Mouse (Mus musculus): ENCODE results near the gene Gid4. TPM values are rescaled to one million over a fixed set of nuclear protein-coding genes. Genes with fewer than 3 reads are reported as not detected.

The Gid4 gene
- polyA plus RNA-seq, 1 experiment = 36.7 TPM

DNA sequence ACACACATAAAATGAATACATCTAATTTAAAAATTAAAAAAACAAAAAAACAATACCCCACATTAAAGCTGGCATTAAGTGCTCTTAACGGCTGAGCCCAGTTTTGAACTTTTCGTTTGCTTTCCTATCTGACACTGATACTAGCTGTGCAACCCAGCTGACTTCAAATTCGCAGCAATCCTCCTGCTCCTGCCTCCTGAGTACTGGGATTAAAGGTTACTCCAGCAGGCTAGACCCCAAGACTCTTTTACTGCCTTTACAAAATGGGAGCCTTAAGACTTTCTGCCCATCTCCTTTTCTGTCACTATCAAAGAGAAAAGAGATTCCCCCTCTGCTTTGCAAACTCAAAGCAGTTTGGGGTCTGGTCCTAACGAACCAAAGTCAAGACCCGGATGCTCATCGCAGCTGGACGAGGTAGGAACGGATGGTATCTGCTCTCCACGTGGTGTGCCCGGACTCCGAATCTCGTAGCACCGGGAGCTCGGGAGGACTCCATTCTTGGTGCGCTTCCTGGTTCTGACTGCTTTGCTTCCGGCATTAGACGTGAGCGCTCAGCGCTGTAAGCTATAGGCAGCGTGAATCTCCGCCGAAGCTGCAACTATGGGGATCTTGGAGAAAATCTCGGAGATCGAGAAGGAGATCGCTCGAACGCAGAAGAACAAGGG is 37.3 kb downstream of the Gid4 start, which contains the start of gene Drg2:
Gene Drg2 (plus strand): TSS at position 512 of the 665 bp plus-strand sequence.
- DNase-seq = peak; percentile 88
- peaks cover 9% of the 10 kb centered on the region for H3K4me1 ChIP-seq (ENCODE audit: control insufficient read depth, insufficient read depth, low read length)
- peak within 1 kb of the TSS; percentile 76 for H3K4me3 ChIP-seq (replicated peaks; ENCODE audit: extremely low read depth, low read depth, low read length)
- WGBS = 5% methylated on average over 27 of the region's 27 CpGs
- TF ChIP-seq POLR2A (IDR thresholded peaks at IDR 0.05; ENCODE audit: borderline replicate concordance, extremely low read depth, low read depth, low read length) (peak; percentile 94; the same call in 1 of the 2 replicates), CTCF (IDR thresholded peaks at IDR 0.05; ENCODE audit: insufficient read depth, low read length) (no peak)

DNA sequence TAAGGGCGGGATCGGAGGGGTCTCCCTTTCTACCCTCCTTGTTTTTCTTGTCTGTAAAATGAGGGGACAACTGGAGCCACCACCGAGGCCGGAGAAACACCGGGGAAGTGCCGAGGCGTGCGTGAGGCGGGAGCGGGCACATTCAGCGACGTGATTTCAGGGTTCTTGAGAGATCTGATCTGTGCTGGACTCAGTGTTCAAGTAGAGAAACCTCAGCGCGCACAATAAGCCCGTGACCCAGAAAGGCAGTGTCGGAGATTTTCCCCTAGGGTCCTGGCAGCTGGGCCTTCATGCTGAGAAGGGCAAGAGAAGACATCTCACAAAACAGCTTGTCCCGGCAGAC is 37.8 kb downstream of the Gid4 start:
- no peak for DNase-seq
- under 1% methylated on average over 17 of the region's 17 CpGs for WGBS
- no peak for TF ChIP-seq POLR2A (IDR thresholded peaks at IDR 0.05; ENCODE audit: borderline replicate concordance, extremely low read depth, low read depth, low read length)
- TF ChIP-seq CTCF (IDR thresholded peaks at IDR 0.05; ENCODE audit: insufficient read depth, low read length) = no peak
- Histone ChIP-seq H3K4me3 (replicated peaks; ENCODE audit: extremely low read depth, low read depth, low read length) (peak overlapping the region; percentile 76), H3K4me1 (ENCODE audit: control insufficient read depth, insufficient read depth, low read length) (peaks cover 9% of the 10 kb centered on the region)

DNA sequence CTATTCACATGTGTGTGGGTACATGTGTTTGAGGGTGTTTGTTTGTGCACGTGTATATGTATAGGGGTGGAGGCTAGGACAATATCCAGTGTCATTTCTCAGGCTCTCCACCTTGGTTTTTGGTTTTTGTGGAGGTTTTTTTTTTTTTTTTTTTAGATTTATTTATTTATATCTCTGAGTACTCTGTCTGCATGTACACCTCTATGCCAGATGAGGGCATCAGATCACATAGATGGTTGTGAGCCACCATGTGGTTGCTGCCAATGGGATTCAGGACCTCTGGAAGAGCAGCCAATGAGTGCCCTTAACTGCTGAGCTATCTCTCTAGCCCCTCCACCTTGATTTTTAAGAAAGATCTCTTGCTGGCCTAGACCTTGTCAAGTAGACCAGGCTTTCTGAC is 41.0 kb downstream of the Gid4 start:
- DNase-seq = no peak
- 94% methylated on average over 1 of the region's 1 CpGs for WGBS
- H3K4me1 ChIP-seq (ENCODE audit: control insufficient read depth, insufficient read depth, low read length) = peaks cover 9% of the 10 kb centered on the region
- H3K4me3 ChIP-seq (replicated peaks; ENCODE audit: extremely low read depth, low read depth, low read length) = no peak overlapping the region
- TF ChIP-seq CTCF (IDR thresholded peaks at IDR 0.05; ENCODE audit: insufficient read depth, low read length) (no peak), POLR2A (IDR thresholded peaks at IDR 0.05; ENCODE audit: borderline replicate concordance, extremely low read depth, low read depth, low read length) (no peak)

DNA sequence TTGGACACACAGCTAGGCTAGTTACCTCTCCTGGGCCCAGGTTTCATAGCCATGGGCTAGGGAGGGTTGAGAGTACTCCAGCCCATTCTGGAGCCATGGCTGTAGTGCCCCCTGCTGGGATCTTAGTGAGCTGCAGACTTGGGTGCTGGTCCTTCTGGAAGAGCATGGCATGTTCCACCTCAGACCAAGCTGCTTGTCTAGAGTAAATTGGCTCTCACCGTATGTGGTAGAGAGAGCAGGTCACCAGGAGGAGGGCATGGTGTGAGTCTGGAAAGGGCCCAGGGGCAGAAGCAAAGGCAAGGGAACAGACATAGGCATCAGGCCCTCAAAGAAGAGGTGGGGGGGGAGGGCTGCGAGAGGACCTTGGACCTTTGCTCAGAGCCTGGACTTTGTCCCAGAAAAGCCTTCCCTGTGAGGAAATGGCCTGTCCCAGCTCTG is 49.0 kb downstream of the Gid4 start:
- no peak overlapping the region for H3K4me3 ChIP-seq (replicated peaks; ENCODE audit: extremely low read depth, low read depth, low read length)
- TF ChIP-seq POLR2A (IDR thresholded peaks at IDR 0.05; ENCODE audit: borderline replicate concordance, extremely low read depth, low read depth, low read length) (no peak), CTCF (IDR thresholded peaks at IDR 0.05; ENCODE audit: insufficient read depth, low read length) (peak; percentile 62)
- H3K4me1 ChIP-seq (ENCODE audit: control insufficient read depth, insufficient read depth, low read length) = no peaks in the 10 kb centered on the region
- WGBS = 83% methylated on average over 2 of the region's 2 CpGs
- peak; percentile 49 for DNase-seq

DNA sequence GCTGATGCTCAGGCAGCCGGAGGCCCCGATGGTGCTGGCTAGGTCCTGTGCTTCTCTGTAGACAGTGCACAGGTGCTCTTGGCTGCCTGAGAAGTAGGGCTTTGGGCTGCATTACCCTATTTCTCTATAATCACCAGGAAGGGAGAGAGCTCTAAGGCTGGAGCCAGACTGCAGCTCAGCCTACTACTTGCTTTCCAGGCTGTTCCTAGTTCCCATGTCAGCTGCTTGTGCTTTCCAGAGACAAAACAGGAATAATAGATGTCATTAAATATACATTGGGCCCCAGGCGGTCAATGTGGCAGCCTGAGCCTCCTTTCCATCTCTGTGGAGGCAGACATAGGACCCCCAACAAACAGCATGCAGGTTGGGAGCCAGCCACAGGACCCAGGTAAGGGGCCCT is 52.1 kb downstream of the Gid4 start, which contains the start of gene Myo15:
Gene Myo15 (plus strand): TSS at position 301 of the 400 bp plus-strand sequence.
- H3K4me3 ChIP-seq (replicated peaks; ENCODE audit: extremely low read depth, low read depth, low read length) = no peak within 1 kb of the TSS
- TF ChIP-seq POLR2A (IDR thresholded peaks at IDR 0.05; ENCODE audit: borderline replicate concordance, extremely low read depth, low read depth, low read length) (no peak), CTCF (IDR thresholded peaks at IDR 0.05; ENCODE audit: insufficient read depth, low read length) (no peak)
- no peaks in the 10 kb centered on the region for H3K4me1 ChIP-seq (ENCODE audit: control insufficient read depth, insufficient read depth, low read length)
- WGBS = 92% methylated on average over 3 of the region's 3 CpGs
- DNase-seq = no peak

DNA sequence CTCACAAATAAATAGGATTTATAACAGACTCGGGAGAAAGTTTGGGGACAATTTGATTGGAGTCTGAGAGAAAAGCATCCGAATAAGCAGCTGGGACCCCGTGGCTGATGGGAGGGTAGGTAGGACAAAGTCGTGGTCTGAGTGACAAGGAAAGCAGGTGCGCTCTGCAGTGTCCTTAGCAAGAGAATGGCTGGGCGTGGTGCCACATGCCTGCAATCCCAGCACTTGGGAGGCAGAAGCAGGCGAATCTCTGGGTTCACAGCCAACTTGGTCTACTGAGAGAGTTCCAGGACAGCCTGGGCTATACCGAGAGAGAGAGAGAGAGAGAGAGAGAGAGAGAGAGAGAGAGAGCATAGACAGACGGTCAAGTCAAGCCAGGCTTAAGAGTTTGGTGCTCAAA is 53.8 kb downstream of the Gid4 start:
- Histone ChIP-seq H3K4me3 (replicated peaks; ENCODE audit: extremely low read depth, low read depth, low read length) (no peak overlapping the region), H3K4me1 (ENCODE audit: control insufficient read depth, insufficient read depth, low read length) (no peaks in the 10 kb centered on the region)
- TF ChIP-seq POLR2A (IDR thresholded peaks at IDR 0.05; ENCODE audit: borderline replicate concordance, extremely low read depth, low read depth, low read length) (no peak), CTCF (IDR thresholded peaks at IDR 0.05; ENCODE audit: insufficient read depth, low read length) (no peak)
- WGBS = 74% methylated on average over 9 of the region's 9 CpGs
- no peak for DNase-seq

DNA sequence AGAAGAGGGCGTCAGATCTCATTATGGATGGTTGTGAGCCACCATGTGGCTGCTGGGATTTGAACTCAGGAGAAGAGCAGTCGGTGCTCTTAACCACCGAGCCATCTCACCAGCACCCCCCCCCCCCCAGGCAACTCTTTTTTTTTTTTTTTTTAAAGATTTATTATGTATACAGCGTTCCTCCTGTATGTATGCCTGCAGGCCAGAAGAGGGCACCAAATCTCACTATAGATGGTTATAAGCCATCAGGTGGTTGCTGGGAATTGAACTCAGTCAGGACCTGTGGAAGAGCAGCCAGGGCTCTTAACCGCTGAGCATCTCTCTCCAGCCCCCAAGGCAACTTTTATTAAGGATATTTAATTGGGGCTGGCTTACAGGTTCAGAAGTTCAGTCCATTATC is 57.6 kb downstream of the Gid4 start:
- Histone ChIP-seq H3K4me3 (replicated peaks; ENCODE audit: extremely low read depth, low read depth, low read length) (no peak overlapping the region), H3K4me1 (ENCODE audit: control insufficient read depth, insufficient read depth, low read length) (0 out of 2 replicates have a peak, but pooled peaks cover 2% of the 10 kb centered on the region)
- TF ChIP-seq POLR2A (IDR thresholded peaks at IDR 0.05; ENCODE audit: borderline replicate concordance, extremely low read depth, low read depth, low read length) (no peak), CTCF (IDR thresholded peaks at IDR 0.05; ENCODE audit: insufficient read depth, low read length) (no peak)
- 87% methylated on average over 5 of the region's 5 CpGs for WGBS
- DNase-seq = no peak

DNA sequence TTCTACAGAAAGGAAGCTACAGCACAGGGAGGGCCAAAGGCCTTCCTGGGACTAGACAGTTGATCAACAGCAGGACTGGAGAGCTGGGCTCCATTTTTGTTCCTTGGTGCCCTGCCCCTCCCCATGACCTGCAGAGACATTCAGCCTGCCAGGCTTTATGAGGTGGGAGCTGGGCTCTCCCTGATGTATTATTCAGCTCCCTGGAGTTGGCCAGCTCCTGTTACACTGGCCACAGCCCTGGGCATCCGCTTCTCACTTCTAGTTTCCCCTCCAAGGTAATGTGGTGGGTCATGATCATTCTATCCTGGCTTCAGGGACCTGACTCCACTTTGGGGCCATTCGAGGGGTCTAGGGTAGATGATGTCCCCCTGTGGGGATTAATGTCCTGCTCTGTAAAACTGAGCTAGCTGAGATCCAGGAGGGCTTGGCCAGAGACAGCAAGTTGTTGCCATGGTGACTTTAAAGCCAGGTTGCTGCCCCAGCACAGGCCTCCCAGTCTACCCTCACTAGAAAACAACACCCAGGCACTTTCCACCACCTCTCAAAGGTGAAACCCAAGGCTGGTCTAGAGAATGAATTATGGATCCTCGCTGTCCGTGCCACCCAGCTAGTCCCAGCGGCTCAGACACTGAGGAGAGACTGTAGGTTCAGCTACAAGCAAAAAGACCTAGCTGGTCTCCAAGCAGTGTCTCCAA is 58.9 kb downstream of the Gid4 start:
- TF ChIP-seq CTCF (IDR thresholded peaks at IDR 0.05; ENCODE audit: insufficient read depth, low read length) (no peak), POLR2A (IDR thresholded peaks at IDR 0.05; ENCODE audit: borderline replicate concordance, extremely low read depth, low read depth, low read length) (no peak)
- H3K4me1 ChIP-seq (ENCODE audit: control insufficient read depth, insufficient read depth, low read length) = 0 out of 2 replicates have a peak, but pooled peaks cover 2% of the 10 kb centered on the region
- 90% methylated on average over 5 of the region's 5 CpGs for WGBS
- H3K4me3 ChIP-seq (replicated peaks; ENCODE audit: extremely low read depth, low read depth, low read length) = no peak overlapping the region
- DNase-seq = no peak

DNA sequence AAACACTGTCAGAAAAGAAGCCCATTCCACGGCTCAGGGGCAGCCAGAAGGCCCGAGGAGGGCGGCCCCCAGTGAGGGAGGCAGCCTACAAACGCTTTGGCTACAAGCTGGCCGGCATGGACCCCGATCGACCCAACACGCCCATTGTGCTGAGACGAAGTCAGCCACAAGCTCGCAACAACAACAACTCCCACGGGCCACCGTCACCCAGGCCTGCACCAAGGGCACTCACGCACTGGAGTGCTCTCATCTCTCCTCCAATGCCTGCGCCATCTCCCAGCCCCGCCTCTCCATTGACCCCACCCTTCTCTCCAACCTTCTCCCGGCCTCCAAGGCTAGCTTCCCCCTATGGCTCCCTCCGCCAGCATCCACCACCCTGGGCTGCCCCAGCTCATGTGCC is 61.2 kb downstream of the Gid4 start:
- DNase-seq = peak; percentile 64
- 32% methylated on average over 17 of the region's 17 CpGs for WGBS
- Histone ChIP-seq H3K4me3 (replicated peaks; ENCODE audit: extremely low read depth, low read depth, low read length) (peak overlapping the region; percentile 8), H3K4me1 (ENCODE audit: control insufficient read depth, insufficient read depth, low read length) (0 out of 2 replicates have a peak, but pooled peaks cover 2% of the 10 kb centered on the region)
- peak; percentile 49; the same call in 1 of the 2 replicates for TF ChIP-seq POLR2A (IDR thresholded peaks at IDR 0.05; ENCODE audit: borderline replicate concordance, extremely low read depth, low read depth, low read length)
- no peak for TF ChIP-seq CTCF (IDR thresholded peaks at IDR 0.05; ENCODE audit: insufficient read depth, low read length)

Data from lung, adult 2 months (tissue).